Mouse (Mus musculus): ENCODE data around the gene Mapk9.

Mapk9 gene

DNA sequence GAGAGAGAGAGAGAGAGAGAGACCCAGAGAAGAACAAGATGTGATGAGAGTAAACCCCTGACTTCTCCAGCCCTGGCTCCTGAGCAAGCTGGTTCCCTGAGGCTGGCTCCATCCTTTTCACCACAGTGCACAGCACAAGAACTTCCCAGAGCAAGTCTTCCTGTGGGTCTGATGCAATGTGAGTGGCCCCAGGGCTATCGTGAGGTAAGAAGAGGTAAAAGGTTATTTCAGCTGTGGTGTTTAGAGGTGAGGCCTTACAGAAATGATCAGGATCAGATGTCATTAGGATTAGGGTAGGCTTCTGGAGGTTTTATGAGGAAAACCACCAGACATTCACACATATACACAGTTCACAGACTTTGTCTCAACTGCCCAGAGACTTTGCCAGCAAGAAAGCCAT is 4.7 kb upstream of the Mapk9 start:
- DNase-seq: no peak

- no peak for DNase-seq
Observed at GRCm38 (mm10) chr11:49842718-49843117, 3.8 kb upstream of the Mapk9 start.

GRCm38 (mm10) chr11:49844311-49844710 is 2.2 kb upstream of the Mapk9 start:
- DNase-seq: no peak

- DNase-seq: peak; percentile 74
Observed at GRCm38 (mm10) chr11:49844969-49845368, 1.6 kb upstream of the Mapk9 start.

- DNase-seq: no peak
Observed at GRCm38 (mm10) chr11:49845958-49846357, 593 bp upstream of the Mapk9 start.

DNA sequence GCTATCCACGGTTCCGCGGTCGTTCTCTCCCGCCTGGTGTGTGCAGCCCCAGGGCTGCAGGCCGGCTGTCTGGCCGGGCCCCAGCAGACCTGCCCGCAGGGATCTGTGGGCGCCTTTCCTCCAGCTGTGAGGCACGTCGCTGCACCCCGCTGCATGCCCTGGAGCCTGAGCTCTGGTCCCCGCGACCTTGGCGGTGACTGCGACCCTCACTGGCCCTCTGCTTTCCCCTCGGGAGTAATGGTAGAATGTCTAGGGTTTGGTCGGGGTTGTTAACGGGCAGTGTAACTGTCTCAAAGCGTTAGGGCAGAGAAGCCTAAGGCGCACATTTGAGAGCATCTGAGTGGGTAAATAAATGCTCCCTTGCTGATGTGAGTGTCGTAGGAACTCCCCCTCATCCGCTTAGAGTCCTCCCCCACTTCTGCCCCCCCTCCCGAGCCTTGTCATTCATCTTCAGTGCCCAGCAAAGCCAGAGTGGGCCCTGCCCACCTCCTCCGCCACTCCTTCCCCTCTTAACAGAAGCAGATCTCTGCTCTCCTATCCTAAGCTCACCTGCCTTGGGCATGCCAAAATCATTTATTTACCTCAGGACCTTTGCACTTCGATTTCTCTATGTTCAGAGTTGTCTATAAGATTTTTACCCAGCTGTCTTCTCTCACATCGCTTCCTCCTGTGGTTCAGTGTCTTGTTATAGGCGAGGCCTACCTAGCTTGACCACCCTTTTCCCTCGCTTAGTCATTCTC is 690 bp downstream of the Mapk9 start:
- peak; percentile 76 for DNase-seq

DNA sequence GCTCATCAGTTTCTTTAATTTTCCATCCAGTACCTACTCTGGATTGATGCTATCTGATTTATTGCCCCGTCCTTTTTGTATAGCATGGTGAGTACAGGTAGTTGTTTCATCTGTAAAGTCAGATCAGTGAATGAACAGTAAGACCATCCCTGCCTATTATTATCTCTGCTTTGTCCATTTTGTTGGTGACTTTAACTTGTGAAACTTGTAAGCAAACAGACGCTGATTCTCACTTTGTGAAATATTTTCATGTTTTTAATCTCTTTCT is 1.2 kb downstream of the Mapk9 start:
- no peak for DNase-seq

- DNase-seq: peak; percentile 54
Observed at GRCm38 (mm10) chr11:49848080-49848815, 1.7 kb downstream of the Mapk9 start.

- no peak for DNase-seq
Observed at GRCm38 (mm10) chr11:49850331-49850730, 3.8 kb downstream of the Mapk9 start.

DNA sequence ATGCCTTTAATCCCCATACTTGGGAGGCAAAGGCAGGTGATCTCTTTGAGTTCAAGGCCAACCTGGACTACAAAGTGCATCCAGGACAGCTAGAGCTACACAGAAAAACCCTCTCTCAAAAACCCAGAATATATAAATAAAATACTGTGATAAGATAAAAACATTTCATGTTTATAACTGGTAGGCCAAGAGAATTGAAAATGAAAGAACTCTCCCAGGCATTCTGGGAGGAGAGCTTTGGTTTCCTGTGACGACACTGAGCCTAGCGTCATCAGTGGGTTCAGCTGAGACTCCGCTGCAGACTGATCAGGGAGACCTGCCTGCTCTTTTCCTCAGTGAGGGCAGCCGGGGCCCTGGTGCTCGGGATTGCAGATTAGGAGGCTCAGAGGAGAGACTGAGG is 8.6 kb downstream of the Mapk9 start:
- DNase-seq: no peak

DNA sequence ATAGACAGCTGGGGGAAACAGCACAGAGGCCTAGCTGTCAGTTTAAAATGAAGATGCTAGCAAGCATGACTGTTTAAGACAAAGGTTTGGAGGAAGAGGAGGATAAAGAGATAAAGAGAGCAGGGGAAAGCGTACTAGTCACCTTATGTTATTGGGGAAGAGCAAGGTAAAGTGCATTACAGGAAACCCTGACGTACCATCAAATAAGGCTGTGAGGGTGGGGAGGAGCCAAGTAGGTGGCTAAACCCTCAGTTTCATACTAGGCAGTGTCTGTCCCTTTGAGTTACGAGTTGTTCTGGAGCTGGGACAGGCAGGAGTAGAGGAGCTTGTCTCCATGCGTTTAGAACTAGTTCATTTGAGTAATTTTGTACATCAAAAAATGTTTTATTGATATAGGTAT is 14.6 kb downstream of the Mapk9 start:
- DNase-seq: no peak

GRCm38 (mm10) chr11:49863926-49864325 is 17.4 kb downstream of the Mapk9 start:
- no peak for DNase-seq

- no peak for DNase-seq
Observed at GRCm38 (mm10) chr11:49867320-49867719, 20.8 kb downstream of the Mapk9 start.

DNA sequence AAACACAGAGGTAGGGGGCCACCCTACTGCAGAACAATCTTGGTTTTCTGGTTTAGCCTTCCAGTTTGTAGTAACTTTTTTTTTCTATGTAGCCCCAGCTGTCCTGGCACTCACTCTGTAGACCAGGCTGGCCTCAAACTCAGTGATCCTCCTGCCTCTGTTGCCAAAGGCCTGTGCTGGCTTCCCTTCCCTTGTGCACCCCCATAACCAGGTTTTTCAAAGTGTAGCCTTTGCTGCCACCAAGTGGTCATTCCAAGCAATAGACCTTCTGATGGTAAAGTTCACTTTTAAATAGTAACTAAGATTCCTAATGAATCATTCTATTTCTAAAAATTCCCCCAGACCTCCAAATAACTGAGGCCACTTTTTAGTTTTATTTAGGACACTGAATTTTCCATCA is 23.2 kb downstream of the Mapk9 start:
- DNase-seq: peak; percentile 72

GRCm38 (mm10) chr11:49871914-49872313 is 25.4 kb downstream of the Mapk9 start:
- peak; percentile 69 for DNase-seq

GRCm38 (mm10) chr11:49872779-49873178 is 26.2 kb downstream of the Mapk9 start:
- no peak for DNase-seq

DNA sequence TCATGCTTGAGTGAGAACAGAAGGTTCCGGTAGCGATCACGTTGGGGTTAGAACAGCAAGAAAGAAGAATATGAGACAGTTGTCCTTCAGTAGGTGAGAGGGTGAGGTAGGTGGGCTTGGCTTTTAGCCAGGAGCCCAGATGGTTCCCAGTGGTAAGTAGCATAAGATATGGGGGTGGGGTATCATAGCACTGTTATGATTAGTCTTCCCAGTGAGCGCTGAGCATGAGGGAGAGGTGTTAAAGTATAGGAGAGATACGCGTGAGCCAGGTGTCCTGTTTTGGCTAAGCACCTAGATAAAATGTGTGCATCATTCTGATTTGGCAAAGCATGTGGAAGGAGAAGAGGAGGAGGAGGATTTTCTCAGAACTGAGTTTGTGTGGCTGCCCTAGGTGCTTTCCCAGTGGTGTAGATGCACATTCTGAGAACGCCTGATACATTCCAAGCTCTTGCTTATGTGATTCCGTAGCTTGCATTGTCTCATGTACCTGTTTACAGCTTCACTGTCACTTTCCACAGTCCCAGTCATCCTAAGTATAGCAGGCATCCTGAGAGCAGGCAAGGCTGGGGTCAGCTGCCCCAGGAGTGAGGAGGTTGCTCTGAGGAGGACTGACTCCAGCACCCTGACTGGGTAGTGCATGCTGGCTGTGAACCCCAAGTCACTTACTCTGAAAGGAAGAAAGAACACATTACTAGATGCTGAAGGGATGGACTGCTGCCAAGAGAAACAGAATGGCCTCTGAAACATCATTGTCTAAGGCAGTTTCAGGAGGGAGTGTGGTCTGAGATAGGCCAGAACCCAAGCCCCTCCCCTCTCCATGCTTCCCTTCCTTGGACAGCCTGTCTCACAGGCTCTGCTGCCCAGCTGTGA is 30.6 kb downstream of the Mapk9 start:
- peak; percentile 17 for DNase-seq

DNA sequence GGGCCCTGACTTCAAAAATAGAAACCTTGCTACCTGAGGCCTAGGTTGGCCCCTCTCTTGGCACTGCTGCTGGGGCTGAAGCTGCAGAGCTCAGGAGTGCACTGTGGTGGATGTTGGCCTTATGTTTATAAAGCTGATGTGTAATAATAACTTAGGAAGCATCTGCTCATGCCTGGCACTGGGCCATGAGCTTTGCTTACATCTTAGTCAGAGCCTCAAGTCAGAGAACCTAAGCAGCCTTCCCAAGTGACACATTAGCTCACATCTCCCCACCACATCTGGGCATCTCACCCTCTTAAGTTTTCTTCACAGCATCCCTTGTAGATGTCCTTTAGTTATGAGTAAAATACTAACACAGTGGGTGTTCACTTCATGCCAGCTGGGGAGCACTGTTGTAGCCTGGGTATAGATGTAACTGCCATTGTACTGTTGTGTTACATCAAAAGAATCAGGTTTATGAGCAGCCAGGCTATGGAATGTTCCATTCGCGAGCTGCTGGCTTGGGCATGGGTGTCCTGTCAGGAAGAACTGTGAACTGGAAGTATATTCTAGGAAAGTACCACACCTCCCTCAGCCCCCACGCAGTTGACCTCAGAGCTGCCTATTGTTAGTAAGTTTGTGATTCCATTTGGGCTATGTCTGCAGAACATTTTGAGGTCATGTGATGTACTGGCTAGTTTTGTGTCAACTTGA is 33.5 kb downstream of the Mapk9 start:
- DNase-seq: no peak

GRCm38 (mm10) chr11:49883394-49883793 is 36.8 kb downstream of the Mapk9 start:
- DNase-seq: no peak

- DNase-seq: no peak
Observed at GRCm38 (mm10) chr11:49888469-49888868, 41.9 kb downstream of the Mapk9 start.

DNA sequence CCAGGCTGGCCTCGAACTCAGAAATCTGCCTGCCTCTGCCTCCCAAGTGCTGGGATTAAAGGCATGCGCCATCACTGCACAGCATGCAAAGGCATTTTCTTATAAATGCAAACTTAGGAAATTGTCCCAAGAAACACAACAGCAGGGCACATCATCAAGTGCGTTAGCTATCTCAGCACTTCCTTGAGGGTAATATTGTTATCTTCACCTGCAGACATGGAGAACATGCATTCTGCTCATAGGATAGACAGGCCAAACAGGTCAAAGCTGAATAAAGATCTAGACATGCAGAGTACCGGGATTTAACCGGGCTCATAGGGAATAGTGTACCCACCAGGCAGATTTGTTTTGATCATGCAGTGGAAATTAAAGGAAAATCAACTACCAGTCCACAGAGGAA is 45.4 kb downstream of the Mapk9 start:
- DNase-seq: no peak

DNA sequence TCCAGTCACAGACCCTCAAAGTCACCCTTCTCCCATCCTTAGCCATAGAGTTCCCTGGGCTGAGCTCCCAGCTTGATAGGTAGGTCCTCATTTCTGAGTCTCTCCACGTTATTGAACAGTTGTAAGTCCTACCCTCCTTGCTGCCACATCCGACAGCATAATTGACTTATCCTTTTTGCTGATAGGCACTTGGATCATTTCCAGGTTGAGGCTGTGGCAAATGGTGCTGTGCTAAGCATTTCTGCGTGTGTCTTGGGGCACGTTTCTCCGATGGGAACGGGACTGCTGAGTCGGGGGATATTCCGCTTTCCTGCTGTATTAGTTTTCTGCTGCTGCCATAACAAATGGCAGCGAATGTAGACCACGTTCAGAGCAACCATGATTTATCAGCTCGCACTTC is 47.3 kb downstream of the Mapk9 start:
- DNase-seq: no peak

DNA sequence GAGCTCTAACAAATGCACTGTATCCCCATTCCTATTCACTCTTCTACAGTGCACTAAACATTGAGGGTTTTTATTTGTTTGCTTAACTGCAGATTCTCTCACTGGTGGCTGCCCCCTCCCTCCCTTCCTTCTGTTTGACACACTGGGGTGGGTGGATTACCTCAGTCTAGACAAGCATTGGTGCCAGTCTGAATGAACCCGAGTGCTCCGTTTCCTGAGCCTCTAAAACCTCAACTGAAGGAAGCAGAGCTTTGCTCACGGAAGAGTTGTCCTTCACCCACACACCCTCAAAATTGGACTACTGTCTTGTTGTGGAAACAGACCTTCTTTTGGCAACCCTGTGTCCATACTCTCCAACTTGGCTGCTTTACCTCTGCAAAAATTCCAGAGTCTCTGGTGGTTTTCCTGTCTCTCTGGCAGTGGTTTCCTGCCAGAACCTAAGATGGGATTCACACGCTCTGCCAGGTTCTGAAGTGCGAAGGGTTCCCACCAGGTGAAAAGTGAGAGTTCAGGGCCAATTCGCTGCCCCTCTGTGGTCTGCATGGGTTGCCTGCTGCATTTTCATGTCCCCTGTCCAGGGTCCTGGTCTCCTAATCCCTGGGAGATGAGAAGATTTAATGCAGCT is 49.5 kb downstream of the Mapk9 start:
- DNase-seq: no peak
